Mouse (Mus musculus) spleen, postnatal 10 days (tissue): ENCODE data around the gene Trim42.

Experiments
- DNase-seq, 2 experiments: peaks; one replicate each; pipeline ENCODE4 v3.0.0; 2021 to 2022; ENCODE audit warnings: low spot score in 2 of 2

Trim42 gene

DNA sequence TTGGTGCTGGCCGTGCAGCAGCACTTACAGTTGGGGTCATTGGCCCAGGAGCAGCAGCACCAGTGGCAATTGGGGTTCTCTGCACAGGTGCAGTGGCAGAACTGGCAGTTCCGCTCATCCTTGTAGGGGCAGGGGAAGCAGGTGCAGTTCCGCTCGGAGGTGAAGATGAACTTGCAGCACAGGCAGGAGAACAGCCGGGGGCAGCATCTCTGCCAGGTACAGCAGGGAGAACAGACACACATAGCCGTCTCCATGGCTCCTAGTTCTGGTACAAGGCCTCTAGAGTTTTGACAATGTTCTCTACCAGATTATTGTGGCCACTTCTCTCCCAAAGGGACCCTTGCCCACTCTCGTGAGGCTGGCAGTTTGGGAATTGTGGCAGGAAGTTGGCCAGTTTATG, at the start of gene Trim42:
Gene Trim42 (minus strand): TSS at position 368 of the 400 bp plus-strand sequence.
- no peak for DNase-seq

DNA sequence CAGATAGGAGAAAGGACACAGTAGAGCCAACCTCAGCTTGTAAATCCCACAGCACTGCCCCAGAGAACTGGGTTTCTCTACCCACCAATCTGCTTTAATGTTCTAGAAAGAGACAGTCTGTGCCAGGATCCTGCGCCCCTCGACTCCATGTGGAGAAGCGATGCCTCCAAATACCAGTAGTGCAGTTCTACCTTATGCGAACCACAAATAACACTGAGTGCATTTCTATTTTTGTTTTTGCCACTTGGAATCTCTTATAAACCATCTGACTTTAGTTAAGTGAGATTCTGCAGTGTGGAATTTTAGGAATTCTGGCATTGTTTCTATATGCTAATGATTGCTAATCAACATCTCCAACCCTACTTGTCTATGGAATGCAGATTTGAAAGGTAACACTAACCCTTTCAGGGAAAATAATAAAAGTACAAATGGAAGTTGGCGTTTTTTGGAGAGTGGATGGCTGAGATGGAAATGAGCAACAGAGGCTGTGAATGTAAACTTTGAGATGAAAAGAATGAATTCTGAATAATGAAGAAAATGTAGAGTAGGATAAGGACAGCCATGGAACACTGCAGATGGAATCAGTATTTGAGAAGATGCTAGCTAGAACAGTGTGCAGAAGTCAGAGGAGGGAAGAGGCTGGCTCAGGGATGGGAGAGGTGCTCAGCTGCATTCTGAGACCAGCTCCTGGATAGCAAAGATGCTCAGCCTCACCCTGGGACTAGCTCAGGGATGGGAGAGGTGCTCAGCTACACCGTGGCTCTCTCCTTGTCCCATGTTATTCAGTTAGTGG, 45.3 kb upstream of the Trim42 start:
- no peak for DNase-seq

DNA sequence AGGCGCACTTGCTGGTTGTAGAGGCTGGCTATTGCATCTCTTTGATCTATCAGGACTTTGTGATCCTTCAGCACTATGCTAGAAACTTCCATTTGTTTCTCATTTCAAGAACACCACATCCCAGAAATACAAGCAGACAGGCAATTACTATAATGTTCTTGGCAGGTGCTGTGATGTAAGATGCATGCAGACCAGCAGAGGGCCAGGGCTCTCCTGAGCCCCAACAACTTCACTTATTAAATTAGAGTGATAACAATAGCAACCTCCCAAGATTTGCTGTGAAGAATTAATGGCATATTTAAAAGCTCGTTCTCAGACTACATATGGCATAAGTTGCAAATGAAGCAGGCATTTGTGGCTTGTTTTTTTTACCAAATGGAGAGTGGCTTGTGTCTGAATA, 38.4 kb upstream of the Trim42 start:
- no peak for DNase-seq

DNA sequence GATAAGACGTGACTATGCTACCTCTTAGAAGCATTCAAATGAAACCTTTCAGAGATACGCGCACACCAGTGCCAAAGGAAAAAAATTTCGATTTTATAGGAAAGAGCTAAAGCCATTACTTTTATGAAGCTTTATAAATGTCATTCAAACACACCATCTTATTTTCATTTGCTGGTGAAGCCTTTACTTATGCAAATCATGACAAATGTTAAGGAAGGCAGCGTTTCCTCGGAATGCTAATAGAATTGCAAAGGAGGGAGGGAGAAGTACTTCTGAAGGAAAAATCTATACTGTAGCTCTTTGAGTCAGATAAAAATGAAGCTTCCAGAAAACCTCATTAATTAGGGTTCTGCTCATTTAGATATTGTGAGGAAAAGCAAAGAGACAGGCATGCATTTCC, 13.3 kb downstream of the Trim42 start:
- DNase-seq: no peak

DNA sequence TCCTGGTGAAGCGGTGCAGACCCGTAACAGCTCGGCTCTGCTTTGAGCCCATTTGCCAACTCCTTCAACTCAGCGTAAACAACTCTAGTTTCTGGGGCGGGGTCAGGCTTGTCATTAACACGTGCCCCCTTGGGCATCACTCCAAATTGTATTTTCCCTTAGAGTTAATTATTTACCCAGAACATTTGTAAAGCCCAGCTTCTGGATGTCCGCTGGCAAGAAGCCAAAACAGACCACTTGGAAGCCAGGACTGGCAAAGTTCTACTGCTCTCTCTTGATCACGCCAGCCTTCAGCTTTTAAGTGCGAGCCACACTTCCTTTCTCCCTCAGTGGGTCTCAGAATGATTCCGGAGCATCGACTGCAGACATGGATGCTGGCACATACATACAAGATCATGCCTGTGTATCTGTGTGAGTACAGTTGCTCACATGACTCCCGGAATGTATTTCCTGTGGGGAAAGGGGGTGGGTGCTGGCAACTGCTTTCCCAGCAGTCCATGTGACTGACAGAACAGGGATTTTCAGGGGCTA, 24.9 kb downstream of the Trim42 start:
- no peak for DNase-seq

GRCm38 (mm10) chr9:97341772-97342171, 28.0 kb downstream of the Trim42 start:
- no peak for DNase-seq

DNA sequence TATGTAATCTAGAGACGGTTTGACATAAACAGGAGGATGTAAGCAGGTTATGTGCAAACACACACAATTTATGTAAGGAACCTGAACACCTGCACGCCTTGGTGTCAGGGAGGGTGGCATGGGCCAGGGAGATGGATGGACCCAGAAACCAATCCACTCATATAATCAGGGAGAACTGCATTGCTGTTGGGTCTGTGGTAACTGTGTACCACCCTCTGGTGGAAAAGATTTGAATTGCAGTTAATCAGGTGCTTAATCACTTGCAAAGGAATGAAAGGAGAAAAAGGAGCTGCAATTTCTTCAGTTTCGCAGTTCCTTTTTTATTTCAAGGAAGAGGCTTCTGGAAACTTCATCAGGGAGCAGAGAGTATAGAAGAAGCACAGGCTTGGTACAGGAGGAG, 46.9 kb downstream of the Trim42 start:
- DNase-seq: no peak

DNA sequence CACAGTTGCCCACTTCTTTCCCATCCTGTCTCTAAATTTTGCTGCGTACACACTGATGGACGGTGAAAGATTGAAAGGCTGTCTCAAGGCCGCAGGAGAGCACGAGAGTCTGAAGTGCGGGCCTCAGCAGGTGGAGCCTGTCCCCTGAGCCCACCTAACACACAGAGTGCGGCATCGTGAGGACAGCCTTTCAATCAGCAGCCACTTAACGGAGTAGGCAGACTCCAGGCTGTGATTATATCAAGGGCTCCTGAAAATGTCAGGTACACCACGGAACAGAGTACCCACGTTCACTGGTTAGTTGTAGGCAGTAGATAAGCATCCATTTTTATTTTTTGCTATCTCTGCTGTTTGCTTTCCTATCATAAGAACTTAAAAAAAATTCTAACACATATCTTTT, 47.6 kb downstream of the Trim42 start:
- no peak for DNase-seq

DNA sequence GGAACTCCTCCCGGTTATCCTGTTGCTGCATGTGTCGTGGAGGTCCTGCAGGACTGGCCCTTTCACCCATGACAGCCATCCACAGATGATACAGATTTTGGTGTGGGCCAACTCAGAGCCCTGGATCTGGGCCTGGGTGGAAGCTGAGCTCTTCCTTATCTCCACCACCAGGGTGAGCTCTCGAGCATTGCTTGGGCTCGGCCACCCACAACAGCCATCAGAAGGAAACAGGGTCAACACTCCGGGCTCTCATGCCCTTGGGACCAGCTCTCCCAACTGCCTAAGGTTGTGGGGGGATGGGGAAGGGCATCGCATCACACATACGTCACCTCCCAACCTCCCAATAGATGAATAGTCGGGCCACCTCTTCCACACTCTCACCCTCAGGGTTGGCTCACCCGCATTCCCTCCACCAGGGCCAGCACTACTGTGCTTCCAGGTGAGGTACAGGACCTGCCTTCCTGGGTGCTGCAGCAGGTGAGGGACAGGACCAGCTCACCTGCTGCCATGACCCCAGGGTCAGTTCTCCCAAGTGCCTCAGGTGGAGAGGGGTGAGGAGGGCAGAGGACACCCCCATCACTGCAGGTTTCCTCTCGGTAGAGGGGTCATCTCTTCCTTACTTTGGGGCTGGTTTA, 54.2 kb downstream of the Trim42 start:
- no peak for DNase-seq

GRCm38 (mm10) chr9:97311614-97312013, 58.1 kb downstream of the Trim42 start:
- no peak for DNase-seq

- DNase-seq: no peak
Measured at GRCm38 (mm10) chr9:97309509-97310053, 60.2 kb downstream of the Trim42 start.

DNA sequence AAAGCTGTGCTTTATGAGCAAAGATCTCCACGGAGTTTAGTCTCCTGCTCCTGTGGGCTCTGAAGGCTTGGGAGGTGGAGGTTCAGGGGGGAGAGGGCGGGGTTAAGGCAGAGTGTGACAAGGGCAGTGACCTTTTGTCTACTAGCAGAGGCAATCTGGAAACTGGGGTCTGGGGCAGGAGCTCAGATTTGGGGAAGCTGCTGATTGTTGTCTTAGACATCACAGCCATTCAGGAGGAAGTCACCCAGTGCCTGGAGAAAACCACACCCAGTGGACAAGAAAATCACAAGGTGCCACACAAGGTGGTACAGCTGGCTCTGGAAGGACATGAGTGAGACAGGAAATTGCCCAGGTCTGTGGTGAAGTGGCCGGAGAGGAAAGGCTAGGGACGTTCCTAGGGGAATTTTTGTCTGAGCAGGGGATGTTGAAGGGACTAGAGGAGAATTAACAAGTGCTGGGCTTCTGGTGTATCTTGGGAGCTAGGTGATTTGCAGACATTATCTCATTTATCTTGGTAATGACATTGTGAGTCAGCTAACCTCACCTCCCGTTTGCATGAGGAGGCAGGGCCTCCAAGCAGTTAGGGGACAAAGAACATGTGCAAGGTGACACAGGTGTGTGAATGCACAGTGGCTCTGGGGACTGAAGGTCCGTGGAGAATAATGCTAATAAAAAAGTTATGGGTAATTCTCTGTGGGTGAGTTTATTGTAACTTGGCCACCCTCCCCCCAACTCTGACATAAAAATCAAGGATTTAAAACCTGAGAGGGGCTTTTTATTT, 61.9 kb downstream of the Trim42 start:
- DNase-seq: no peak
